Mouse (Mus musculus) heart, embryonic 16.5 days (tissue): ENCODE data around the gene Tmx1. TPM values are rescaled to one million over a fixed set of nuclear protein-coding genes. Genes with fewer than 3 reads are reported as not detected.

Experiments
- ATAC-seq: fragments of 200-750 bp; cut with Nextera tagmentation; replicated peaks from 2 replicates; pipeline ENCODE4 v1.8.0; 2017; ENCODE audit warnings: moderate number of reproducible peaks; ENCODE audit not compliant: insufficient read depth, low FRiP score; ENCODE audit errors: extremely low read depth
- H3K27ac ChIP-seq: fragments of 300-500 bp; sonication (generic); 2 replicates; pipeline ENCODE4 v1.5.1; 2014; ENCODE audit warnings: mild to moderate bottlenecking, low read length, control low read depth, moderate library complexity
- H3K27me3 ChIP-seq: fragments of 300-500 bp; sonication (generic); 2 replicates; pipeline ENCODE4 v1.6.1; 2014; ENCODE audit warnings: low read length, mixed read lengths; ENCODE audit not compliant: control insufficient read depth, insufficient read depth
- H3K36me3 ChIP-seq: fragments of 300-500 bp; sonication (generic); 2 replicates; pipeline ENCODE4 v1.6.1; 2014; ENCODE audit not compliant: control insufficient read depth, insufficient read depth
- H3K4me1 ChIP-seq: fragments of 300-500 bp; sonication (generic); 2 replicates; pipeline ENCODE4 v1.6.1; 2014; ENCODE audit warnings: low read length, mixed read lengths; ENCODE audit not compliant: control insufficient read depth, insufficient read depth
- H3K4me2 ChIP-seq: fragments of 300-500 bp; sonication (generic); 2 replicates; pipeline ENCODE4 v1.6.1; 2014; ENCODE audit warnings: low read depth, mild to moderate bottlenecking, control low read depth, low read length
- H3K4me3 ChIP-seq: fragments of 300-500 bp; sonication (generic); 2 replicates; pipeline ENCODE4 v1.5.1; 2014; ENCODE audit warnings: mild to moderate bottlenecking, control low read depth, low read length
- H3K9ac ChIP-seq: fragments of 300-500 bp; sonication (generic); 2 replicates; pipeline ENCODE4 v1.6.1; 2014; ENCODE audit warnings: low read length, control low read depth
- H3K9me3 ChIP-seq: fragments of 300-500 bp; sonication (generic); replicated peaks from 2 replicates; pipeline ENCODE4 v1.6.1; 2016; ENCODE audit warnings: low read length; ENCODE audit not compliant: control insufficient read depth
- WGBS: fragments of 180-500 bp; shearing (Covaris S2); extraction: QIAGEN DNeasy Blood & Tissue Kit; methylation state at CpG from one replicate; pipeline ENCODE4 v1.1.7; 2014; 5-methylcytosine and 5-hydroxymethylcytosine counted together
- polyA plus RNA-seq: library from polyadenylated mRNA; unstranded; fragments of >200 nt; fragmentation: Nextera tagmentation; extraction: Ambion mirVana; gene quantifications from 2 replicates; pipeline ENCODE4 v1.2.1, GENCODE M21; 2015

Tmx1 gene
- polyA plus RNA-seq, 1 experiment from 2014 or later: 79.4 TPM

DNA sequence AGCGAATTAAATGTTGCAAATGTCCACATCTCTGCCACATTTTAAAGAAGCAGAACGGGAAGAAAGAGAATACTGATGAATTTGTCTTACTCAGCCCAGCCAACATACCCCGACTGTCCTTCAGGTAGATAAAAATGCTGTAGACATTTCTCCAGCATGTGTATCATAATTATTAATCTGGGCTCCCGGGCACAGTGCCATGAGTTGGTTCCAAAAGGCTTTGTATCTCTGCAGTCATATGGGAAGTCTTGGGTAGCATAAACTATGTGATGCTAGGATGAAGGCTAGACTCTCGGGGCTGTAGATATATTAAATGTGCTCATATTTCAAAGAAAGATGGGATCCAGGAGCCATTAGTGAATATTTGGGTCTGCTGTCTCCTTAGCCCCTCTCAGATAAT lies 53.1 kb downstream of the Tmx1 start:
- Histone ChIP-seq H3K4me3 (no peak overlapping the region), H3K9ac (no peak overlapping the region), H3K4me1 (no peaks in the 10 kb centered on the region), H3K36me3 (no peaks in the 10 kb centered on the region), H3K4me2 (no peak overlapping the region), H3K9me3 (no peaks in the 10 kb centered on the region), H3K27me3 (no peaks in the 10 kb centered on the region), H3K27ac (no peak overlapping the region)
- ATAC-seq: no peak
- 65% methylated on average over 5 of the region's 5 CpGs for WGBS

- Histone ChIP-seq H3K4me1 (no peaks in the 10 kb centered on the region), H3K27me3 (no peaks in the 10 kb centered on the region)
- no peak for ATAC-seq
These were observed 59.1 kb downstream of the Tmx1 start for GRCm38 (mm10) chr12:70512023-70512422.

DNA sequence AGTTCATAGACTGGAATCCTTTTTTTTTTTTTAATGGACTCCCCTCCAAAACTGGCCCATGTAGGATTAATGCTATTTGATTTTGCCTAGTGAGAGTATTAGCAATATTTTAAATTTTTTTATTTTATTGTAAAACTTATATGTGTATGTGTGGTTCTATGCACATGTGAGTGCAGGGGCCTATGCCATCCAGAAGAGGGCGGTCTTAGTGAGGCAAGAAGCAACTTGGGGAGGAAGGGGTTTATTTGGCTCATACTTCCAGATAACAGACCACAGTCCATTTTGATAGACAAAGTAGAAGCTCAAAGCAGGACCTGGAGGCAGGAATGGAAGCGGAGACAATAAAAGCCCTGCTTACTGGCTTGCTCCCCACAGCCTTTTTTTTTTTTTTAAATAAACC lies 59.5 kb downstream of the Tmx1 start:
- H3K9me3 ChIP-seq: no peaks in the 10 kb centered on the region
- H3K27ac ChIP-seq: no peak overlapping the region
- WGBS: 96% methylated on average over 2 of the region's 2 CpGs
- no peak overlapping the region for H3K4me3 ChIP-seq
- no peaks in the 10 kb centered on the region for H3K27me3 ChIP-seq
- ATAC-seq: no peak
- H3K36me3 ChIP-seq: no peaks in the 10 kb centered on the region
- H3K4me1 ChIP-seq: no peaks in the 10 kb centered on the region
- no peak overlapping the region for H3K9ac ChIP-seq
- H3K4me2 ChIP-seq: no peak overlapping the region

More at GRCm38 (mm10) chr12:70512023-70512422, 59.1 kb downstream of the Tmx1 start:
- Histone ChIP-seq H3K9me3 (no peaks in the 10 kb centered on the region), H3K9ac (no peak overlapping the region), H3K4me2 (no peak overlapping the region), H3K27ac (no peak overlapping the region), H3K4me3 (no peak overlapping the region), H3K36me3 (no peaks in the 10 kb centered on the region)
- whole genome bisulfite sequencing: 72% methylated on average over 5 of the region's 5 CpGs

Other genes starting within 250 kb of the Tmx1 start
- 52.9 and 54.1 TPM in 2 replicates for gene Pygl, start 221.6 kb upstream of the Tmx1 start, polyA plus RNA-seq
- 0.11 and 0.51 TPM in 2 replicates for gene Trim9, start 105.5 kb upstream of the Tmx1 start, polyA plus RNA-seq